Comparison of ENCODE assay signal across 16 mouse cellular contexts in genomic region chr16:35787568-35788189, GRCm38 (mm10). TPM values are rescaled to one million over a fixed set of nuclear protein-coding genes. Genes with fewer than 3 reads are reported as not detected.
DNase-seq lines count a peak whose midpoint lies in the region; ATAC-seq and TF ChIP-seq lines count a peak whose summit lies in the region.
"Had no signal": no experiment of that assay in that cellular context is flagged by ENCODE, and none has a peak within 500 bp of the region (broad histone marks: within the 10 kb centered on the region; RNA-seq: fewer than 3 reads in every experiment).

No protein-coding gene starts in this region.

- 57% methylated on average over 8 of the region's 8 CpGs for WGBS in forebrain, embryonic 11.5 days
- 41% methylated on average over 8 of the region's 8 CpGs for WGBS in forebrain, embryonic 15.5 days
- WGBS in heart, embryonic 16.5 days: 82% methylated on average over 8 of the region's 8 CpGs
- 83% methylated on average over 8 of the region's 8 CpGs for WGBS in heart, embryonic 12.5 days
- 62% methylated on average over 8 of the region's 8 CpGs for whole genome bisulfite sequencing in midbrain, embryonic 12.5 days
- WGBS in midbrain, postnatal 0 days: 56% methylated on average over 8 of the region's 8 CpGs

- peak; percentile 71; the same call in 1 of the 2 replicates for ATAC-seq in forebrain, embryonic 11.5 days (replicated peaks; ENCODE audit: low FRiP score)
- ATAC-seq in forebrain, embryonic 15.5 days (replicated peaks): no peak
- no peak for ATAC-seq in heart, embryonic 16.5 days (replicated peaks; ENCODE audit: extremely low read depth, insufficient read depth, low FRiP score)
- no peak for ATAC-seq in heart, embryonic 12.5 days (ENCODE audit: insufficient number of reproducible peaks, low FRiP score)
- peak; percentile 54; the same call in 1 of the 2 replicates for ATAC-seq in midbrain, embryonic 12.5 days (ENCODE audit: low FRiP score, low read depth)
- ATAC-seq in midbrain, postnatal 0 days (ENCODE audit: low FRiP score): no peak
- ATAC-seq: Patski had no signal

- H3K27me3 ChIP-seq in forebrain, embryonic 11.5 days (ENCODE audit: control insufficient read depth, insufficient read depth, low read length): no peaks in the 10 kb centered on the region
- no peaks in the 10 kb centered on the region for H3K27me3 ChIP-seq in forebrain, embryonic 15.5 days
- no peaks in the 10 kb centered on the region for H3K27me3 ChIP-seq in heart, embryonic 16.5 days (ENCODE audit: control insufficient read depth, insufficient read depth, low read length)
- no peaks in the 10 kb centered on the region for H3K27me3 ChIP-seq in heart, embryonic 12.5 days (replicated peaks)
- H3K27me3 ChIP-seq in midbrain, embryonic 12.5 days: no peaks in the 10 kb centered on the region
- H3K27me3 ChIP-seq in midbrain, postnatal 0 days (ENCODE audit: insufficient read depth, low read length): no peaks in the 10 kb centered on the region
- H3K27me3 ChIP-seq: Patski had no signal

- no peaks in the 10 kb centered on the region for H3K9me3 ChIP-seq in forebrain, embryonic 11.5 days (ENCODE audit: control insufficient read depth, low read length)
- no peaks in the 10 kb centered on the region for H3K9me3 ChIP-seq in forebrain, embryonic 15.5 days
- no peaks in the 10 kb centered on the region for H3K9me3 ChIP-seq in heart, embryonic 16.5 days (replicated peaks; ENCODE audit: control insufficient read depth, low read length)
- no peaks in the 10 kb centered on the region for H3K9me3 ChIP-seq in heart, embryonic 12.5 days (replicated peaks)
- H3K9me3 ChIP-seq in midbrain, embryonic 12.5 days: no peaks in the 10 kb centered on the region
- no peaks in the 10 kb centered on the region for H3K9me3 ChIP-seq in midbrain, postnatal 0 days (ENCODE audit: low read length)

- no peak overlapping the region for H3K9ac ChIP-seq in forebrain, embryonic 11.5 days (ENCODE audit: low read length)
- H3K9ac ChIP-seq in forebrain, embryonic 15.5 days (replicated peaks): no peak overlapping the region
- no peak overlapping the region for H3K9ac ChIP-seq in heart, embryonic 16.5 days (ENCODE audit: low read length)
- no peak overlapping the region for H3K9ac ChIP-seq in heart, embryonic 12.5 days
- H3K9ac ChIP-seq in midbrain, embryonic 12.5 days (replicated peaks): no peak overlapping the region
- no peak overlapping the region for H3K9ac ChIP-seq in midbrain, postnatal 0 days (replicated peaks; ENCODE audit: low read length, poor library complexity, severe bottlenecking)

- DNase-seq in forebrain, embryonic 11.5 days (ENCODE audit: low spot score): no peak
- no peak for DNase-seq in midbrain, postnatal 0 days (ENCODE audit: low spot score)
- peak; percentile 7 for DNase-seq in mesoderm, embryonic 11.5 days (ENCODE audit: low read depth, low spot score)
- no peak for DNase-seq in spleen, postnatal 14 days (ENCODE audit: low spot score in 2 of 2)
- DNase-seq: cerebellum, adult 2 months; kidney, adult 11 months; kidney, postnatal 36 days; lung, adult 18-20 months; lung, postnatal 4 days; thymus, postnatal 25 days had no signal

- no peaks in the 10 kb centered on the region for H3K36me3 ChIP-seq in forebrain, embryonic 11.5 days (ENCODE audit: control insufficient read depth, insufficient read depth, low read length)
- peaks cover 18% of the 10 kb centered on the region for H3K36me3 ChIP-seq in forebrain, embryonic 15.5 days
- H3K36me3 ChIP-seq in heart, embryonic 16.5 days (ENCODE audit: control insufficient read depth, insufficient read depth): peaks cover 3% of the 10 kb centered on the region; the same call in 1 of the 2 replicates
- peaks cover 9% of the 10 kb centered on the region for H3K36me3 ChIP-seq in heart, embryonic 12.5 days
- peaks cover 13% of the 10 kb centered on the region for H3K36me3 ChIP-seq in midbrain, embryonic 12.5 days
- 0 out of 2 replicates have a peak, but pooled peaks cover 3% of the 10 kb centered on the region for H3K36me3 ChIP-seq in midbrain, postnatal 0 days (ENCODE audit: insufficient read depth, low read length)

- H3K4me3 ChIP-seq in forebrain, embryonic 11.5 days (ENCODE audit: low read depth, low read length): no peak overlapping the region
- no peak overlapping the region for H3K4me3 ChIP-seq in forebrain, embryonic 15.5 days
- no peak overlapping the region for H3K4me3 ChIP-seq in heart, embryonic 16.5 days (ENCODE audit: low read length)
- no peak overlapping the region for H3K4me3 ChIP-seq in heart, embryonic 12.5 days
- no peak overlapping the region for H3K4me3 ChIP-seq in midbrain, embryonic 12.5 days
- no peak overlapping the region for H3K4me3 ChIP-seq in midbrain, postnatal 0 days (ENCODE audit: low read depth, low read length)
- H3K4me3 ChIP-seq: myocyte had no signal

- no peak overlapping the region for H3K27ac ChIP-seq in forebrain, embryonic 11.5 days (ENCODE audit: low read depth, low read length)
- no peak overlapping the region for H3K27ac ChIP-seq in forebrain, embryonic 15.5 days (replicated peaks)
- H3K27ac ChIP-seq in heart, embryonic 16.5 days (ENCODE audit: low read length): peak overlapping the region; percentile 80; the same call in 1 of the 2 replicates
- no peak overlapping the region for H3K27ac ChIP-seq in heart, embryonic 12.5 days (ENCODE audit: poor library complexity, severe bottlenecking)
- no peak overlapping the region for H3K27ac ChIP-seq in midbrain, embryonic 12.5 days (replicated peaks)
- no peak overlapping the region for H3K27ac ChIP-seq in midbrain, postnatal 0 days (ENCODE audit: low read depth, low read length)

- TF ChIP-seq CTCF in midbrain, postnatal 0 days (IDR thresholded peaks at IDR 0.05): no peak

- no peaks in the 10 kb centered on the region; the same call in 1 of the 2 replicates for H3K4me1 ChIP-seq in forebrain, embryonic 11.5 days (replicated peaks; ENCODE audit: control insufficient read depth, insufficient read depth, low read length)
- H3K4me1 ChIP-seq in forebrain, embryonic 15.5 days: peaks cover 3% of the 10 kb centered on the region; the same call in 1 of the 2 replicates
- peaks cover 9% of the 10 kb centered on the region for H3K4me1 ChIP-seq in heart, embryonic 16.5 days (ENCODE audit: control insufficient read depth, insufficient read depth, low read length)
- peaks cover 39% of the 10 kb centered on the region for H3K4me1 ChIP-seq in heart, embryonic 12.5 days (replicated peaks)
- H3K4me1 ChIP-seq in midbrain, embryonic 12.5 days: peaks cover 9% of the 10 kb centered on the region
- H3K4me1 ChIP-seq in midbrain, postnatal 0 days (ENCODE audit: insufficient read depth, low read length): no peaks in the 10 kb centered on the region

- H3K4me2 ChIP-seq in forebrain, embryonic 11.5 days (ENCODE audit: low read depth, low read length, severe bottlenecking): no peak overlapping the region
- H3K4me2 ChIP-seq in forebrain, embryonic 15.5 days (replicated peaks): no peak overlapping the region
- no peak overlapping the region for H3K4me2 ChIP-seq in heart, embryonic 16.5 days (ENCODE audit: low read depth, low read length)
- H3K4me2 ChIP-seq in heart, embryonic 12.5 days: no peak overlapping the region
- no peak overlapping the region for H3K4me2 ChIP-seq in midbrain, embryonic 12.5 days (replicated peaks)
- H3K4me2 ChIP-seq in midbrain, postnatal 0 days (ENCODE audit: low read depth, low read length, poor library complexity, severe bottlenecking): no peak overlapping the region

RNA-seq across cellular contexts. Expression of gene Hspbap1, which starts 17.5 kb away (rescaled TPM):
- polyA plus RNA-seq in forebrain, embryonic 11.5 days (2014; fragmentation: Nextera tagmentation; extraction: Ambion mirVana): 24.2 and 25.3 TPM in 2 replicates
- 22.4 and 23.7 TPM in 2 replicates for polyA plus RNA-seq in forebrain, embryonic 15.5 days (2015; fragmentation: Nextera tagmentation; extraction: Ambion mirVana)
- 8.3 and 9.4 TPM in 2 replicates for polyA plus RNA-seq in heart, embryonic 16.5 days (2015; fragmentation: Nextera tagmentation; extraction: Ambion mirVana)
- polyA plus RNA-seq in heart, embryonic 12.5 days (2016; fragmentation: Nextera tagmentation; extraction: Ambion mirVana): 10.7 and 10.9 TPM in 2 replicates
- 20.9 and 21.9 TPM in 2 replicates for polyA plus RNA-seq in midbrain, embryonic 12.5 days (2016; fragmentation: Nextera tagmentation; extraction: Ambion mirVana)
- total RNA-seq in midbrain, postnatal 0 days (2014; rRNA removed): 5.2 and 5.3 TPM in 2 replicates
- polyA plus RNA-seq in midbrain, postnatal 0 days (2015; fragmentation: Nextera tagmentation; extraction: Ambion mirVana): 4.7 and 5.0 TPM in 2 replicates

RNA-seq across cellular contexts. Expression of gene Dirc2, which starts 18.5 kb away (rescaled TPM):
- 13.9 and 16.2 TPM in 2 replicates for polyA plus RNA-seq in forebrain, embryonic 11.5 days (2014; fragmentation: Nextera tagmentation; extraction: Ambion mirVana)
- polyA plus RNA-seq in forebrain, embryonic 15.5 days (2015; fragmentation: Nextera tagmentation; extraction: Ambion mirVana): 33.1 and 40.1 TPM in 2 replicates
- 10.1 and 12.0 TPM in 2 replicates for polyA plus RNA-seq in heart, embryonic 16.5 days (2015; fragmentation: Nextera tagmentation; extraction: Ambion mirVana)
- 14.4 and 15.1 TPM in 2 replicates for polyA plus RNA-seq in heart, embryonic 12.5 days (2016; fragmentation: Nextera tagmentation; extraction: Ambion mirVana)
- polyA plus RNA-seq in midbrain, embryonic 12.5 days (2016; fragmentation: Nextera tagmentation; extraction: Ambion mirVana): 24.5 and 26.3 TPM in 2 replicates
- total RNA-seq in midbrain, postnatal 0 days (2014; rRNA removed): 84.3 and 87.8 TPM in 2 replicates
- 31.1 and 35.2 TPM in 2 replicates for polyA plus RNA-seq in midbrain, postnatal 0 days (2015; fragmentation: Nextera tagmentation; extraction: Ambion mirVana)

Comparison
In these comparisons a context has a peak if more than half of its experiments do, and no peak if none do; other contexts are left out.
1. ATAC-seq: peak in forebrain, embryonic 11.5 days (single experiment) and midbrain, embryonic 12.5 days (single experiment); none in forebrain, embryonic 15.5 days (single experiment), heart, embryonic 16.5 days (single experiment), heart, embryonic 12.5 days (single experiment) and midbrain, postnatal 0 days (single experiment).